Mouse (Mus musculus): ENCODE results near the gene Immp2l.

DNA sequence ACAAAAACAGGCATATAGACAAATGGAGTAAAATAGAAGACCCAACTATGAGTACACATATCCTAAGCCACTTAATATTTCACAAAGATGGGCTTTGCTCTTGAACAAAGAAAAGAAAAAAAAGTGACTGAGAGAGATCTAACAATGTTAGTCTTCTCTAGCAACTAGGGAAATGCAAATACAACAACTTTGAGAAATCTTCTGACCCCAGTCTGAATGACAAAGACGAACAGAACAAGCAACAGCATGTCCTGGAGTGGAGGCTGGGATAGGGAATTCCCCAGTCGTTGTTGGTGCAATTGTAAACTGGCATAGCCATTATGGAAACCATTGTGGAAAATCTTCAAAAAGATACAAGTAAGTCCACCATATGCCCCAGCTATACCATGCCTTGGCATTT lies 235.7 kb downstream of the Immp2l start:
- TF ChIP-seq CHD2 (IDR thresholded peaks at IDR 0.05; ENCODE audit: low read depth, low read length), result no peak
- TF ChIP-seq ZNF384 (IDR thresholded peaks at IDR 0.05; ENCODE audit: low read depth, low read length), result peak; percentile 29; the same call in 1 of the 2 replicates

Measured in ES-E14 (cell line).